Mouse (Mus musculus) right cerebral cortex, adult 2 months (tissue): ENCODE data around the gene Hist1h3e.
A peak's percentile ranks its signal among the peaks of the same experiment; 100 is the strongest.

Experiments used
- DNase-seq, 2 experiments: peaks; one replicate each; pipeline ENCODE4 v3.0.0; 2021 to 2022; ENCODE audit warnings: low spot score in 2 of 2

Gene Hist1h3e

DNA sequence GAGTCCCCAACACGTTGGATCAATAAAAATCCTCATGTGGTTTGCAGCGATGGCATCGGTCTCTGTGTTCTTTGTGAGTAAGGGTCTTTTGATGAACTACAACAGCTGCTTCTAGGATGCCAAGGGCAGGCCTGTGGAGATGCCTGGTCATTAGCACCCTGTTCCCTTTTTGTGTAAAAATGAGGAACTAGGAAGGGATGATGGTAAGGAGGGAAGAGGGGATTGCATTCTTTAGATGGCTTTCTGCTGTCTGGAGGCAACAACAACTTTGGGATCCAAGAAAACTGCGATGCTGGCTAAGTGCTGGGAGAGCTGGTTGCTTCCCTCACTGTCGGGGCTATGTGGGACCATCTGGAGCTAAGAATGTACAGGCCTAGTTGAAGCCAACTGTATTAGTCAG is 23.9 kb downstream of the Hist1h3e start:
- no peak for DNase-seq

DNA sequence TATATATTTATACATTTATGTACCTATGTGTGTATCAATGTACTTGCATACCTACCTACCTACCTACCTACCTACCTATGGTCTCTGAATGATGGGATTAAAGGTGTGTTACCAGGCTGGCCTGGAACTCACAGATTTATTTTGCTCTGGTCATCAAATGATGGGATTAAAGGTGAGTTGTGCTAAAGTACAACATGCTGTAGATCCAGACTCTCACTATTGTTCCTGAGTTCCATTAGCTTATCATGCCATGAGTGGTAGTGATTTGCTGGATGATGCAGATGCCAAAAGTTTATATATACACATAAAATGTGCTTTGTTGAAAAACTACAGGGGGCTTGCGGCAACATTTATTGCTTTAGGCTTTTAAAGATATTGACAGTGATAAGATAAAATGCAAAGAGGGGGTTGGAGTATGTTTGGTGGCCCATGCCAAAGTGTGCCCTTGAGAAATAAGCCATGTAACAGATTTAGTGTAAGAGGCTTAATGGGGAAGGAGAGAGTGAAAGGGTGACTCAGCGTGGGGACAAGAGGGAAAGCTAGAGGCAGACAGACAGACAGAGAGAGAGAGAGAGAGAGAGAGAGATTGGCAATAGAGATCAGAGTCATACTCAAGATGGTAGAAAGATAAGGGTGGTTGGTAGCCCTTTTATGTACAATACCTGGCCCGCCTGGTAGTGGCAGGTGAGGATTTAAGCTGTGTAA is 25.0 kb downstream of the Hist1h3e start:
- no peak for DNase-seq

DNA sequence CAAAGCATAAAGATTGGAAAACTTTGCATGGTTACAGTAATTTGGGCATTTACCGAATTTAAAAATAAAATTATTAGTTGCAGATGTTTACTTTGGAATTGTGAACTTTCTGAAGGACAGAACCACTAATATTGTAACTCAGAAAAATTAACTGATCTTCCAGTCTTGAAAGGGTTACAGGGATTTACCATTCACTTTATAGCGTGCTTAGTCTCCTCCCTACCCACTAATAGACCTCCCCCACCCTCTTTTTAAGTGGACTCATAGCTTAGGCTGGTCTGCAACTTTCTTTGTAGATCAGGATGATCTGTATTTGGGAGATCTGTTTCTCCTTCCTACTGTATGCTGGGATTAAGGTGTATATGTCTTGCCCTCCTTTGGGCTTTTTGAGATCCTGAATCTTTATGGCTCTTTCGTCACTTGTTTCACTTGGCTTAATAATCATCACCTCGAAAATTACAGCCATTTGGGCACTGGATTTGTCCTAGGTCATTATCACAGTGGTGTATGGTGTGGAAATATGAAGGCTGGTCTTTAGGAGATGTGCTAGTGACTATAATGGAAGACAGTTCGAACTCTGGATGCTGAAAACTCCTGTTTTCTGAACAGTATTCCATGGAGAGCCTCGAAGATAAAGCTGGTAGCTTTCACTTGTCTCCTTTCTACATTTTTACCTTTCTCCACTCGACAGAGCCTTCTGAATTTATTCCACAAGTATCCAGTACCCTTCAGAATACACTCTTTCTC is 25.9 kb downstream of the Hist1h3e start:
- DNase-seq = no peak

DNA sequence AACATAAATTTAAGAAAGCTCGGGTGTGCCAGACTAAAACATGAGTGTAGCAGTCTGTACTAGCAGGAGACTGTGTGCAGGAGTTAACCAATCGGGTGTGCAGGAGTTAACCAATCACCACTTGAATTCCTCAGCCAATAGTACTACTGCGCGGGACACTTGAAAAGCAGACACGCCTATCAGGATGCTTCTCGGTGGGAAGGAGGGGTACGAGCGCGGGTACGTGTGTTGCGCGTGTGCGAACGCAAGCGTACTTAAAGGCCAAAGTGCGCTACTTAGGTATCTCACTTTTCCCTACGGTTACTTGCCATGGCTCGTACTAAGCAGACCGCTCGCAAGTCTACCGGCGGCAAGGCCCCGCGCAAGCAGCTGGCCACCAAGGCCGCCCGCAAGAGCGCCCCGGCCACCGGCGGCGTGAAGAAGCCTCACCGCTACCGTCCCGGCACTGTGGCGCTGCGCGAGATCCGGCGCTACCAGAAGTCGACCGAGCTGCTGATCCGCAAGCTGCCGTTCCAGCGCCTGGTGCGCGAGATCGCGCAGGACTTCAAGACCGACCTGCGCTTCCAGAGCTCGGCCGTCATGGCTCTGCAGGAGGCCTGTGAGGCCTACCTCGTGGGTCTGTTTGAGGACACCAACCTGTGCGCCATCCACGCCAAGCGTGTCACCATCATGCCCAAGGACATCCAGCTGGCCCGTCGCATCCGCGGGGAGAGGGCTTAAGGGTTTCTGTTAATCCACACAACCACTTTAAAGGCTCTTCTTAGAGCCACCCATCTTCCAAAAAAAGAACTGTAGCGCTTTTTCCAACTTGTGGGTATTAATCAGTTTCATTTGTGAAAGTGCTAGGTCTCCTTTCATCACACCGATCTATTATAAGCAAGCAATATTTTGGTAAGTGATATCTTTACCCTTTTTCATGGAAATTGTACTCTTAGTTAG is 26.8 kb downstream of the Hist1h3e start, which contains the start of gene Hist1h3g:
TSS of gene Hist1h3g (plus strand) at position 286 of the 939 bp plus-strand sequence.
- DNase-seq = peak; percentile 95

DNA sequence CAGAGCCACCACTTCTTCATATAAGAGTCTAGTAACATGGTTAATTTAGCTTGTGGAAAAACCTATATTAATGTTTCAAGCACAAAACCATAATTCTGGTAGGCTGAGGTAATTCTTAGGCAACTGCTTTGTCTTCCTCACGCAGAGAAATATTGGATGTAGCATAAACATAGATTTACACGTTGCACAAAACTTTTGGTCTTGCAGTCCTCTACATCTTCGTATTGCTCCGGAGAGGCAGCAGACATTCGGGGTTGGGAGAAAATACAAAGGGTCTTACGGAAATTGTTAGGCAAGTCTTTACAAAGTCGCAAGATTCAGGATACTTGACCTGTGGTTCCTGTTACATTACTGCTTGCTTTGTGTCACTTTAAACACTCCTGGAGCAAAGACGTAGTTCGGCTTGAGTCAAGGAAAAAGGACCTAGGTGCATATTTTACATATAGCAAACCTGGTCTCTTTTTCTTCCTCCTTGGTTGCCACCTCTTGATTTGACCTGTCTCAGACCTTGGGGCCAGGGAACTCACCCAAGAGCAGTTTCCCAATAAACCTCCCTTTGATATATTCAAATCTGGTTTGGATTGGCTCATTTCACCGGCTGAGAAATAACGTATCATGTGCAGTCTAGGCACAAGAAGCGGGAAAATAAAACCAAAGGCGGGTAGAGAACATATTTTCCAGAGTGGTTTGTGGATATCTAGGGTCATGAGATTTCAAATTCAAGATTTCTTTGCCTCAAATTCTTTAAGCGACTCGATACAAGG is 27.6 kb downstream of the Hist1h3e start:
- peak; percentile 26 to 34 for DNase-seq

DNA sequence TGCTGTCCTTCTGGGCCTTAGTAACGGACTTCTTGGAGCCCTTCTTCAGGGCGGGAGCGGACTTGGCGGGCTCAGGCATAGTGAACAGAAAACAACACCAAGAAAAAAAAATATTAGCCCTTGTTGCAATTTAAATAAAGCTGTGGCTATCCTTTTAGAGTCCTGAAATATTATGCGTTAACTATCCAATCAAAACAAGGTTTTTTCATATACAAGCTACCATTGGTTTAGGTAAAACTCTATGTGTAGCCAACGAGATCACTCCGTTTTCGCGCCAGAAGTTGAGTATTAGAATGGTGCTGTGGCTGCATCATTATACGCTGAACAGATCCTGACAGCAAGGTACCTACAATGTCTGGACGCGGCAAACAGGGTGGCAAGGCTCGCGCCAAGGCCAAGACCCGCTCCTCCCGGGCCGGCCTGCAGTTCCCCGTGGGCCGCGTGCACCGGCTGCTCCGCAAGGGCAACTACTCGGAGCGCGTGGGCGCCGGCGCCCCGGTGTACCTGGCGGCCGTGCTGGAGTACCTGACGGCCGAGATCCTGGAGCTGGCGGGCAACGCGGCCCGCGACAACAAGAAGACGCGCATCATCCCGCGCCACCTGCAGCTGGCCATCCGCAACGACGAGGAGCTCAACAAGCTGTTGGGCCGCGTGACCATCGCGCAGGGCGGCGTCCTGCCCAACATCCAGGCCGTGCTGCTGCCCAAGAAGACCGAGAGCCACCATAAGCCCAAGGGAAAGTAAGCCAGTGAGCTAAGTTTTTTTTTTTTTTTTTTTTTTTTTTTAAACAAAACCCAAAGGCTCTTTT is 28.4 kb downstream of the Hist1h3e start, which contains the start of gene Hist1h2af:
TSS of gene Hist1h2af (plus strand) at position 347 of the 808 bp plus-strand sequence.
- peak; percentile 75 to 83 for DNase-seq

DNA sequence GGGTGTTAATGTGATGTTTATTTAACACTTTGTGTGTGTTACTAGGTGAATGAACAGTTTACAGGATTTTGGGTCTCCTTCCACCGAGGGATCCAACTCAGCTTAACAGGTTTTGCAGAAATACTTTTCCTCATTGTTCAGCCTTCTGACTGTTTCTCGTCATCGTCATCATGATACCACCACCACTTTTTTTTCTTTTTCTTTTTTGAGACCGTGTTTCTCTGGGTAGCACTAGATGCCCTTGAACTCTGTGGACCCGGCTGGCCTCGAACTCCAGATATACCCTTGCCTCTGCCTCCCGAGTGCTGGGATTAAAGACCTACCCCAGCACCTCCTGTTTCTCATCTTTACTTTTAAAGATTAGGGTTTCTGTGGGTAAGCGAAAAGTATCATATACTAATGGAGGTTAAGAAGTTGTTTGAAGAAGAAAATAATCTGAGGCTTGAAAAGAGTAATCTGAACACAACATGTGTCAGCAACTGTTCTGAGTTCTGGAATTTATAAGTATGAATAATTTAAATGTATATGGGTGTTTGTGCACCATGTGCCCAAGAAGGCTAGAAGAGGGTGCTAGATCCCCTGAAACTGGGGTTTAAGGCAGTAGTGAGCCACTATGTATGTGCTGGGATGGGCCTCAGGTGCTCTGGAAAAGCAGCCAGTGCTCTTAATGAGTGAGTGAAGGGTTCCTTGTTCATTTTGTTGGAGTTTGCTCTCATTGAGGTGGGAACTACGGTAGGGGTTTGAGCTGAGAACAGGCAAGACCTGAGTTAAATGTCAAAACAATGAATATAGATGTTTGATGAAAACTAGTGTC is 29.7 kb downstream of the Hist1h3e start:
- no peak for DNase-seq

DNA sequence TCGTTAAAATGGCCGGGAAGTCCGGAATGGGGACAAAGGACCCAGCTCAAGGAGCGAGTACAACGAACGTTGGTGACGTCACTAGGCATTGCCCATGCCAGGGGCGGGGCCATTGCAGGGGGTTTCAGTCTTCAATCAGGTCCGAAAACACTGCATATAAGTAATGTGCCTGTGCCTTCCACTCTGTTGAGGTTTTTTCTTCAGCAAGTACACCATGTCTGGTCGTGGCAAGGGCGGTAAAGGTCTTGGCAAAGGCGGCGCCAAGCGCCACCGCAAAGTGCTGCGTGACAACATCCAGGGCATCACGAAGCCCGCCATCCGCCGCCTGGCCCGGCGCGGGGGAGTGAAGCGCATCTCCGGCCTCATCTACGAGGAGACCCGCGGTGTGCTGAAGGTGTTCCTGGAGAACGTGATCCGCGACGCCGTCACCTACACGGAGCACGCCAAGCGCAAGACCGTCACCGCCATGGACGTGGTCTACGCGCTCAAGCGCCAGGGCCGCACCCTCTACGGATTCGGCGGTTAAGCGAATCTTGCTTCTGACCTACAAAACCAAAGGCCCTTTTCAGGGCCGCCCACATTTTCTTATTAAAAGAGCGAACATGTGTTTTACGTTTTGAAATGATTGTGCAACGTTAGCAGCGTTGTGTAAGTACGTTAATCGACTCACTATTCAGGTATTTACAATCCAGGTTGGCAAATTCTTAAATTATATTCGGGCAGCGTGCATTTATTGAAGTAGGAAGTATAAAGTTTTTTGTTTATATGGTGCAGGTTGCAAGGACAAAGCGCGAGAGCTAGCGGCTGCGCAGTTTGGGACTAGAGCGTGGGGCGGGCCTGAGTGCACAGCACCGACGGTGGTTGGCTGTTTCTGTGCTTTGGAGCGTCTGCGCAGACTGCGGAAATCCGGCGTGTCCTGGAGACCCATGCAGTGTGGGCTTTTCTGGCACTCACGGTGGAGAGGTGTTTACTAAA is 31.0 kb downstream of the Hist1h3e start, which contains the start of gene Hist1h4h:
TSS of gene Hist1h4h (plus strand) at position 150 of the 975 bp plus-strand sequence.
- DNase-seq = peak; percentile 98

DNA sequence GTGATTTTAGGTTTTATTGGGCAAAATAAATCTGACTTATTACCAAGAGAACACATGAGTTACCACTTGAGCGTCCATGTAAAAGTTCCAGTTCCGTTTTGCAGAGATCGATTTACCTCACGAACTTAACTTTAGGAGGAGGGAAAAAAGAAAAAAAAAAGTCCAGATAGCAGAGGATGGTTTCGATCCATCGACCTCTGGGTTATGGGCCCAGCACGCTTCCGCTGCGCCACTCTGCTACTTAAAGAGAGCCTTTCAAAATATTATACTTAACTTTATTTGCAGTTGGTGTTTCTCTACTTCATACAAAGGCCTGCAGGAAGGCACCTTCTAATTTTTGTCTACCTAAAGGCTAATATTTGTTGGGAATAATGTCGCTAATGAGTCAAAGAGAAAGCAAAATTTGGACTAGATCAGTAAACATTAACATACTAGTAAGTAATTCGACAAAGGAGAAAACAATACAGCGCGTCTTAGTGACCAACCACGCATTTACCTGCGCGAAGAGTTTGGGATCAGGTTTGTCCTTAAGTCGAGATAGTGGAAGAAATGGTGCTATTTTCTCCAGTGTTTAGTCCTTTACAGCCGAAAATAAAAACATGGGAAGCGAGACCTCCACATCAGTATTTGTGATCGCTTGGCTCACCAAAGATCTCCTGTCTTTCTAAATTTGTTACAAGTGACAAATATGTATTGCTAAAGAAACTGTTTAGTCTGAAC is 31.8 kb downstream of the Hist1h3e start:
- DNase-seq = peak; percentile 77 to 79

DNA sequence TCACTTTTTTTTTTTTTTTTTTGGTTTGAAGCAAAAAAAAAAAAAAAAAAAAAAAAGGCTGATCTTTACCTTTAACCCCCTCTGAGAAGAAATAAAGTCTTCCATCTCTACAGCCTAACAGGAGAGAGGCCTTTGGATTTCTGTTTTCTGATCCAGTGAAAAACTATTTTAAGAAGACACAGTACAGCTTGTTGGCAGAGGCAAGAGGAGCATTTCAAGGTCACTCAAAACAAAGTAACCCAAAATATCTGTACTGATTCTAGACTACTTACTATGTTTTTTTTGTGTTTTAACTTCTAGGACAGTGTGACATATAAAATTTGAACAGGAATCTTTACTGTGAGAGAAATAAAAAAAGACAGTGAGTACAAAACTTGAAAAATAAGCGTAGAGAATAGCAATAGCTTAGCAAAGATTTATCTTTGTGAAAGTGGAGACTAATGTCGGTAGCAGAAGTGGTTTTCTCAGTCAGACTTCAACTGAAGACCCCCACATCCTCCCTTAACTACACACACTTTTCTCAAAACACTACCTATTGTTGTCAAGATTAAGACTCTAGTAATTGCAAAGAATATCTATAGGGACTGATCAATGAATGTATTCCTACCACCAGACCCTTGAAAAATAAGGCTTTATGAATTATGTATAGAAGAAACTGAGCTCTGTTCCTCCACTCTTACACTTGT is 32.5 kb downstream of the Hist1h3e start:
- no peak for DNase-seq

DNA sequence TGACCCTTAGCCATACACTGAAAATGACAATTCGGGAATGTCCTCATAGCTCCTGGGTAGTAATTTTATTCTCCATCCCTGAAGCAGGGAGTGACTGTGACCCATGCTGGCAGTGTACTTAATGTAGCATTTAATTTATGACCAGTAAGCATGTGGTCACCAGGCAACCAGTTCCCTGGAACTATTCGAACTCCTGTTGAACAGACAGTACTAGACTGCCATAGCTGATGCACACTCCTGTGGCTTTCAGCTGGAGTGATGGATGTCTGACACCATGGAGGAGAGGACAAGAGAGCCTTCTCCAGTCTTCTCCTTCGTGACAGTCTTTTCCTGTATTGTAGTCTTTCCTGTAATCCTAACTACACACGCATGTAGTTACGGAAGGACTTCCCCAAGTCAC is 33.2 kb downstream of the Hist1h3e start:
- DNase-seq = no peak

DNA sequence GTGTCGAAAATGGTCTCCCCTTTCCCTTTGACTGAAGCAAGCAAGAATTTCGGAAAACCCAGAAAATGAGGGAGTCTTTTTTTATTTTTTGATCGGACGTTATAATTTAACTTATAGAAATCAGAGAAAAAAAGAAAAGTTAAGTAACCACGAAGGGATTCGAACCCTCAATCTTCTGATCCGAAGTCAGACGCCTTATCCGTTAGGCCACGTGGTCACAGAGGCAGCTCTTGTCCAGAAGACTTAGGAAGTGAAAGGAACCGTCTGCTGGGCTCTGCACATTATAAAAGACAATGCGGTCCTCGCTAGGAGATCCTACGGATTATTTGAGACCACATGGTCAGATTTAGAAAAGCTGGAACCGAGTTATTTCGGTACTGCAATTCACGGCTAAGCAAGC is 35.9 kb downstream of the Hist1h3e start:
- peak; percentile 98 for DNase-seq

DNA sequence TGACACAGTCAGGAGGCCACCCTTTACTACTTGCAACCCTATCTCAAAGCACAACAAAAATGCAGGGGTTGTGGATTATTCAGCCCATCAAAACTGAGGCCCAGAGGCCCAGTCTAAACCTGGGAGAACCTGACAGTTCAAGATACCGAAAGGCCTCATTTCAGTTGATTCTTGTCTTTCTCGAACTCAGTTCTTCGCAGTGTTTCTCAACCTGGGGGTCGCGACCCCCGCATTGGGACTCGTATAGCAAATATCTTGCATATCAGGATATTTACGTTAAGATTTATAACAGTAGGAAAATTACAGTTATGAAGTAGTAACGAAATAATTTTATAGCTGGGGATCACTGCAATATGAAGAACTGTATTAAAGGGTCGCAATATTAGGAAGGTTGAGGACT is 36.3 kb downstream of the Hist1h3e start:
- DNase-seq = no peak

DNA sequence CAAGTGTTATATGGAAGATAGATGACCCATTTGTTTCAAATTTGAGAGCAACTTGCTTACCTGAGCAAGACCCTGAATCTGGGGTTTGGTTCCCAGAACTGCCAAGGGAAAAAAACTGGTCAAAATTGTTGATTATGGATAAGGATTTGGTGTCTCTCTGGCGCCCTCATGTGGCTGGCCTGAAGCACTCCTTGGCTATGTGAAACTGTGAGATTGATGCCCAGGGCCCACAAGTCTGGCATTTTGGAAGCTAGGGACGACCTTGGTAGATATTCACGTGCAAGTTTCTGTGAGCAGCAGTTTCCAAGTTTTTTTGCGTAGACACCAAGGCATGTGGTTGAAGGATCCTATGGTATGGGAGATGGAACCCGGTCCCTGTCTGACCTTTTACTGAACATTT is 37.5 kb downstream of the Hist1h3e start:
- DNase-seq = peak; percentile 73 to 76

DNA sequence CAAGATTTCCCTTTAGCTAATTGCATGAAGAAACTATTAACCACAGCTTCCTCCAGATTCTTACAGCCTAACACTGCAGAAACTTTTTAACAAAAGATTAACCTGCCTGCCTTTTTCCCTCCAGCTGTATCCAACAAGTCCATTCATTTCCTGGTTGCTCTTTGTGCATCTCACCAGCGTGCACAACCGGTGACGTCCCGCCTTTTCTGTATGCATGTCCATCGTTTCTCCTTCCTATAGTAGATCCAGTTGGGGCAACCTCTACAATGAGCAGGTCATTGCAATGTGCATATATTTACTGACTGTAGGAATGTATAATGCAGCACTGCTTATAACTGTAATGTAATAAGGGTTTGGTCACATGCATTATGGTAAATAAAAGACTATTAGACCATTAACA is 38.2 kb downstream of the Hist1h3e start:
- DNase-seq = no peak

DNA sequence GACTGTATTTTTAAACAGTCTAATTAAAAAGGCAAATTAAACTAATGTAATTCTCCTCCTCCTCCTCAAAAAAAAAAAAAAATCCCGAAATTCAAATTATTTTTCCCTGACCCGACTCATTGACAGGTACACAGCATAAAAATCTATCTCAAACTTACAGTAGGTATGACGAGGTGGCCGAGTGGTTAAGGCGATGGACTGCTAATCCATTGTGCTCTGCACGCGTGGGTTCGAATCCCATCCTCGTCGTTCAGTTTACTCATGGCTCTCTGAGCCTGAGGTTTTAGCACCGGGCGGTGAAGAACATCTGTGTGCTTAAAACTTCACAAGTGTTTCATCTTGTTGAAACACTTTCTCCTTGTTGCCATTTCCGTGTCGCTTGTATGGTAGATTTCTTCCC is 40.5 kb downstream of the Hist1h3e start:
- DNase-seq = peak; percentile 87 to 92

DNA sequence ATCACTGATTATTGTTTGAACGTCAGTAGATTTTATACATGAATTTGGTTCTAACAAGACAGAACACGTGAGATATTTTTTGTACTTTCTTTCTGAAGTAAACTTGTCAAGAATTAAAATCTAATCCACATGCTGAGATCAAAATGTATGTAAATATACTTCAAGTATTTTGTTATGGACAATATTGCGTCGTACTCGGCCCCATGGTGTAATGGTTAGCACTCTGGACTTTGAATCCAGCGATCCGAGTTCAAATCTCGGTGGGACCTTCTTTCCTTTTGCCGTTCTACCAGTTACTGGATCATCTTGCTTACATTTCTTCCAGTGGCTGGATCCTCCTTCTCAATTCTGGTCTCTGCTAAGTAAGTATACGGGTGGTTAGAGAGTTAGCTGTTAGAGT is 42.8 kb downstream of the Hist1h3e start:
- peak; percentile 90 to 91 for DNase-seq
